Mouse (Mus musculus) neural tube, embryonic 11.5 days (tissue): ENCODE measurements around the gene Lypd4. TPM values are rescaled to one million over a fixed set of nuclear protein-coding genes. Genes with fewer than 3 reads are reported as not detected.
"Not testable (repeated sequence)": the region's sequence is repeated elsewhere in the genome, so short reads cannot be mapped to it uniquely, and the experiment has no call there.

Experiments
- ATAC-seq: fragments of 200-750 bp; cut with Nextera tagmentation; 2 replicates; pipeline ENCODE4 v1.8.0; 2017; ENCODE audit warnings: moderate number of reproducible peaks, mild to moderate bottlenecking, moderate TSS enrichment, moderate library complexity; ENCODE audit not compliant: insufficient read depth, low FRiP score, low TSS enrichment
- DNase-seq: peaks from one replicate; pipeline ENCODE4 v3.0.0-alpha.2; 2015; ENCODE audit warnings: low spot score
- H3K27ac ChIP-seq: fragments of 300-500 bp; sonication (generic); 2 replicates; pipeline ENCODE4 v1.5.1; 2014; ENCODE audit warnings: low read depth, mild to moderate bottlenecking, low read length
- H3K27me3 ChIP-seq: fragments of 300-500 bp; sonication (generic); 2 replicates; pipeline ENCODE4 v1.6.1; 2014; ENCODE audit warnings: mild to moderate bottlenecking, low read length, mixed read lengths; ENCODE audit not compliant: control insufficient read depth, insufficient read depth
- H3K36me3 ChIP-seq: fragments of 300-500 bp; sonication (generic); 2 replicates; pipeline ENCODE4 v1.6.1; 2014; ENCODE audit warnings: mild to moderate bottlenecking, low read length, moderate library complexity, mixed read lengths; ENCODE audit not compliant: control insufficient read depth, insufficient read depth
- H3K4me1 ChIP-seq: fragments of 300-500 bp; sonication (generic); 2 replicates; pipeline ENCODE4 v1.6.1; 2014; ENCODE audit warnings: low read length, mixed read lengths; ENCODE audit not compliant: control insufficient read depth, insufficient read depth
- H3K4me2 ChIP-seq: fragments of 300-500 bp; sonication (generic); 2 replicates; pipeline ENCODE4 v1.6.1; 2014; ENCODE audit warnings: low read depth, mild to moderate bottlenecking, moderate library complexity
- H3K4me3 ChIP-seq: fragments of 300-500 bp; sonication (generic); 2 replicates; pipeline ENCODE4 v1.5.1; 2014; ENCODE audit warnings: low read depth, low read length
- H3K9ac ChIP-seq: fragments of 300-500 bp; sonication (generic); 2 replicates; pipeline ENCODE4 v1.6.1; 2014; ENCODE audit warnings: mild to moderate bottlenecking, low read length
- H3K9me3 ChIP-seq: fragments of 300-500 bp; sonication (generic); 2 replicates; pipeline ENCODE4 v1.6.1; 2016; ENCODE audit warnings: low read length; ENCODE audit not compliant: control insufficient read depth
- WGBS: fragments of 180-500 bp; shearing (Covaris S2); extraction: QIAGEN DNeasy Blood & Tissue Kit; methylation state at CpG from one replicate; pipeline ENCODE4 v1.1.7; 2014; 5-methylcytosine and 5-hydroxymethylcytosine counted together
- polyA plus RNA-seq: library from polyadenylated mRNA; unstranded; fragments of >200 nt; fragmentation: Nextera tagmentation; extraction: Ambion mirVana; gene quantifications from 2 replicates; pipeline ENCODE4 v1.2.1, GENCODE M21; 2014

Gene Lypd4
- polyA plus RNA-seq, 1 experiment from 2014 or later, result not detected

DNA sequence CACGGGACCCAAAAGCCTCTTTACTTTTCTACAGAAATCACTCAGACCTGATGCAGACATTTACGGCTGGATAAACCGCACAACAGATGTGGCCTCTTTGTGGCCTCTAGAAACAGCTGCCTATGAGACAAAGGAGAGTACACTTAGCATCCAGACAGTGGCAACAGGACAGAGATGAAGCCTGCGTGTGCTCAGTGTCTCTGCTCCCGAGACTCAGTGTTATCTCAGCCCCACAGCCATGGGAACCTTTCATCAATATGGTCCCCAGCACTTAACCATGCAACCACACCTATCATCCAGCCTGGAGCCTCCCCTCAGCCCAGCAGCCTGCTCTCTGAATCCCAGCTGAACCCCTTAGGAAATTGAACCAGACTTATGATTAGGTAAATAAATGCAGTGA, 10.5 kb downstream of the Lypd4 start:
- ATAC-seq, result no peak
- Histone ChIP-seq H3K9ac (no peak overlapping the region), H3K27ac (no peak overlapping the region), H3K36me3 (no peaks in the 10 kb centered on the region), H3K4me3 (no peak overlapping the region), H3K4me2 (no peak overlapping the region), H3K27me3 (no peaks in the 10 kb centered on the region), H3K4me1 (no peaks in the 10 kb centered on the region), H3K9me3 (no peaks in the 10 kb centered on the region)
- 67% methylated on average over 5 of the region's 5 CpGs for WGBS
- DNase-seq, result no peak

GRCm38 (mm10) chr7:24856460-24857120, 13.2 kb downstream of the Lypd4 start:
- Histone ChIP-seq H3K27ac (no peak overlapping the region), H3K27me3 (no peaks in the 10 kb centered on the region), H3K9ac (no peak overlapping the region), H3K4me2 (no peak overlapping the region), H3K4me3 (no peak overlapping the region), H3K9me3 (no peaks in the 10 kb centered on the region), H3K4me1 (no peaks in the 10 kb centered on the region), H3K36me3 (no peaks in the 10 kb centered on the region)
- DNase-seq (no peak), ATAC-seq (no peak)
- 39% methylated on average over 6 of the region's 6 CpGs for WGBS

- Histone ChIP-seq H3K9ac (no peak overlapping the region), H3K36me3 (no peaks in the 10 kb centered on the region), H3K4me3 (no peak overlapping the region), H3K4me1 (no peaks in the 10 kb centered on the region), H3K9me3 (no peaks in the 10 kb centered on the region), H3K27me3 (no peaks in the 10 kb centered on the region), H3K4me2 (no peak overlapping the region), H3K27ac (no peak overlapping the region)
- DNase-seq (no peak), ATAC-seq (no peak)
- 45% methylated on average over 7 of the region's 7 CpGs for WGBS
Measured at GRCm38 (mm10) chr7:24853695-24854094, 16.0 kb downstream of the Lypd4 start.

DNA sequence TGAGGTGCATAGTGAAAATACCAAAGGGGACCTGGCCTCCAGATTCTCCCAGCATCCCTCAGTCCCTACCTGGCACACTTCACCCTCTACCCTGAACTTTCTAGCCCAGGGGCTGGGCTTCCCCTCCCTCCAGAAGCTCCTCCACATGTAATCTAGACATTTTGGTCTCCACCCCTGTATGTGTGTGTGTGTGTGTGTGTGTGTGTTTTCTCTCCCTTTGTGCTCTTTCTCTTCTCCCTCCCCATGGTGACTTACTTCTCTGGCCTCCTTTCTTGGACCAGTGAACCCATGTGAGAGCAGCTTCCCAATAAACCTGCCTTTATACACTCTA, 16.5 kb downstream of the Lypd4 start:
- Histone ChIP-seq H3K9ac (no peak overlapping the region), H3K27me3 (no peaks in the 10 kb centered on the region), H3K4me1 (no peaks in the 10 kb centered on the region), H3K4me3 (no peak overlapping the region), H3K9me3 (no peaks in the 10 kb centered on the region), H3K4me2 (no peak overlapping the region), H3K27ac (no peak overlapping the region), H3K36me3 (no peaks in the 10 kb centered on the region)
- no peak for ATAC-seq
- DNase-seq, result no peak

- no peak for DNase-seq
- Histone ChIP-seq H3K9ac (no peak overlapping the region), H3K4me2 (no peak overlapping the region), H3K27me3 (no peaks in the 10 kb centered on the region), H3K36me3 (no peaks in the 10 kb centered on the region), H3K9me3 (no peaks in the 10 kb centered on the region), H3K4me3 (no peak overlapping the region), H3K4me1 (no peaks in the 10 kb centered on the region), H3K27ac (no peak overlapping the region)
- 82% methylated on average over 8 of the region's 8 CpGs for WGBS
- ATAC-seq, result no peak
Measured at GRCm38 (mm10) chr7:24852557-24853232, 17.0 kb downstream of the Lypd4 start.

- Histone ChIP-seq H3K9me3 (no peaks in the 10 kb centered on the region), H3K9ac (no peak overlapping the region), H3K36me3 (no peaks in the 10 kb centered on the region), H3K4me2 (no peak overlapping the region), H3K27ac (no peak overlapping the region), H3K4me3 (no peak overlapping the region), H3K4me1 (no peaks in the 10 kb centered on the region), H3K27me3 (no peaks in the 10 kb centered on the region)
- no peak for DNase-seq
- 85% methylated on average over 5 of the region's 5 CpGs for WGBS
- ATAC-seq, result no peak
Measured at GRCm38 (mm10) chr7:24851596-24852325, 18.0 kb downstream of the Lypd4 start.

GRCm38 (mm10) chr7:24850899-24851303, 18.8 kb downstream of the Lypd4 start:
- ATAC-seq (no peak), DNase-seq (no peak)

GRCm38 (mm10) chr7:24850162-24850561, 19.6 kb downstream of the Lypd4 start:
- Histone ChIP-seq H3K4me1 (no peaks in the 10 kb centered on the region), H3K4me3 (no peak overlapping the region), H3K9ac (no peak overlapping the region), H3K27ac (no peak overlapping the region), H3K4me2 (no peak overlapping the region), H3K36me3 (no peaks in the 10 kb centered on the region), H3K27me3 (no peaks in the 10 kb centered on the region), H3K9me3 (no peaks in the 10 kb centered on the region)
- DNase-seq, result no peak
- WGBS, result 27% methylated on average over 5 of the region's 5 CpGs
- ATAC-seq, result no peak

More at GRCm38 (mm10) chr7:24850899-24851303, 18.8 kb downstream of the Lypd4 start:
- no peaks in the 10 kb centered on the region for H3K4me1 ChIP-seq
- no peaks in the 10 kb centered on the region for H3K36me3 ChIP-seq
- no peak overlapping the region for H3K27ac ChIP-seq
- 37% methylated on average over 6 of the region's 6 CpGs for WGBS
- no peaks in the 10 kb centered on the region for H3K27me3 ChIP-seq
- H3K9ac ChIP-seq, result no peak overlapping the region
- H3K4me2 ChIP-seq, result no peak overlapping the region
- H3K4me3 ChIP-seq, result no peak overlapping the region
- H3K9me3 ChIP-seq, result no peaks in the 10 kb centered on the region

DNA sequence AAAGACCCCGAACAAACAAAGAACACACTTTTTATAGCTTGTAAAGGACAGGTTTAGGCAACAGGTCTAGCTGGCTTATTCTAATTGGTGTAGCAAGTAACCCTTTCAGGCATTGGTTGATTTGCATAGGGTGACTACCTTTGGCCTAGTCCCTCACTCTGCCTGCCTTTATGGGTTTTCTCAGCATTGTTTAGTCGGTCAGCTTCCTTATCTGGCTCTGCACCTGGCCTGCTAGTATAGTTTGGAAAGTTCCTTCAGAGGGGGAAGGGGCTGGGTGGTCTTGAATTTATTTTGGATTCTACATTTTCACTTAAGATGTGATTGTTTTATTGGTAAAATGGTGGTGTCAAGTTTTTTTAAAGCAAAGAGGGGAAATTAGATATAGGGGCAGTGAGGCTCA, 23.2 kb downstream of the Lypd4 start:
- H3K9me3 ChIP-seq, H3K9ac ChIP-seq, H3K4me3 ChIP-seq, ATAC-seq, H3K36me3 ChIP-seq, H3K27ac ChIP-seq, H3K4me1 ChIP-seq, H3K27me3 ChIP-seq, H3K4me2 ChIP-seq, DNase-seq: not testable (repeated sequence)
- WGBS, result 28% methylated on average over 2 of the region's 2 CpGs
